Mouse (Mus musculus) embryonic fibroblast, embryonic 13.5 days (primary cell): Measurements from ENCODE around the gene Fam102a.

Experiments
- CTCF ChIP-seq: IDR thresholded peaks from 2 replicates; pipeline ENCODE4 v1.5.1; 2011; ENCODE audit warnings: mild to moderate bottlenecking, control low read depth, low read length, moderate library complexity, borderline replicate concordance; ENCODE audit not compliant: insufficient read depth
- POLR2A ChIP-seq: IDR thresholded peaks from 2 replicates; pipeline ENCODE4 v1.6.1; 2011; ENCODE audit warnings: low read depth, mild to moderate bottlenecking, control low read depth, low read length, moderate library complexity

DNA sequence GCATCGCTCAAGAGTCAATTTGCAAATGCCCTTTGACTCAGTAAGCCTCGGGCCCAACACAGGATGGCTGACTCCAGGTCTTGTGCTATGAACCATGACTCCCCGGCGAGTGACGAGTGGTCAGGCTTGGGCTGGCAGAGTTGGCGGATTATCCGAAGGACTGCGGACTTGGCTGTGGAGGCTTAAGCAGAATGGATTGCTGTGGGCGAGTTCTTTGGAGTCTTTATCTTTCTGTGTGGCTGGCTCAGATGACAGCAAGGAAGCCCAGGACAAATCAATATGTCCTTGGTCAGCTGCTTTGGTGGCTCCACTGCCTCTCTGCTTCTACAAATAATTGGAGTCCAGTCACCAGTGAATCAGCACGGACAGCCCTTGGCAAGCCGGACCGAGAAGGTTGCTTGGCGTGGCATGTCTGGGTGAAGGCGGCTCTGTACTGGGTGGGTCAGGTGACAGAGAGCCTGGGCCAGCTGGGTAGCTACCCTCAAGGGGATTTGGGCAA, 7.6 kb upstream of the Fam102a start:
- TF ChIP-seq CTCF (no peak), POLR2A (no peak)
